Mouse (Mus musculus) liver, embryonic 14.5 days (tissue): ENCODE measurements around the gene Arid1b. TPM values are rescaled to one million over a fixed set of nuclear protein-coding genes. Genes with fewer than 3 reads are reported as not detected.

Experiments
- ATAC-seq: fragments of 200-750 bp; cut with Nextera tagmentation; 2 replicates; pipeline ENCODE4 v1.8.0; 2017; ENCODE audit warnings: moderate number of reproducible peaks, mild to moderate bottlenecking, moderate library complexity; ENCODE audit not compliant: insufficient read depth
- DNase-seq, 3 experiments: peaks; one replicate each; pipeline ENCODE4 v3.0.0-alpha.2; 2012 to 2013; ENCODE audit warnings: low read depth in 3 of 3, low spot score in 3 of 3
- H3K27ac ChIP-seq: fragments of 300-500 bp; sonication (generic); 2 replicates; pipeline ENCODE4 v1.5.1; 2014; ENCODE audit warnings: moderate library complexity, mild to moderate bottlenecking, control low read depth, inconsistent platforms
- H3K27me3 ChIP-seq: fragments of 300-500 bp; sonication (generic); 2 replicates; pipeline ENCODE4 v1.6.1; 2014; ENCODE audit warnings: mild to moderate bottlenecking, low read length, moderate library complexity; ENCODE audit not compliant: control insufficient read depth, insufficient read depth
- H3K36me3 ChIP-seq: fragments of 300-500 bp; sonication (generic); replicated peaks from 2 replicates; pipeline ENCODE4 v1.6.1; 2014; ENCODE audit warnings: low read depth; ENCODE audit not compliant: control insufficient read depth, insufficient read depth
- H3K4me1 ChIP-seq, 2 experiments: fragments of 200-500 bp in 1 of 2; fragments of 300-500 bp in 1 of 2; sonication (generic) in 1 of 2; replicated peaks; 2 replicates each; pipeline ENCODE4 v1.6.1; 2012 to 2014; ENCODE audit warnings: antibody characterized with exemption in 1 of 2, inconsistent platforms in 1 of 2, low read length in 1 of 2; ENCODE audit not compliant: control insufficient read depth in 2 of 2, insufficient read depth in 2 of 2
- H3K4me2 ChIP-seq: fragments of 300-500 bp; sonication (generic); 2 replicates; pipeline ENCODE4 v1.6.1; 2014; ENCODE audit warnings: low read depth, mild to moderate bottlenecking, control low read depth, moderate library complexity
- H3K4me3 ChIP-seq, 2 experiments: fragments of 200-500 bp in 1 of 2; fragments of 300-500 bp in 1 of 2; sonication (generic) in 1 of 2; 2 replicates each; pipeline ENCODE4 v1.5.1; 2012 to 2014; ENCODE audit warnings: low read depth in 2 of 2, low read length in 2 of 2, mild to moderate bottlenecking in 2 of 2, control low read depth in 1 of 2, inconsistent platforms in 1 of 2, moderate library complexity in 1 of 2; ENCODE audit not compliant: insufficient read depth in 1 of 2
- H3K9ac ChIP-seq: fragments of 300-500 bp; sonication (generic); replicated peaks from 2 replicates; pipeline ENCODE4 v1.6.1; 2014; ENCODE audit warnings: mild to moderate bottlenecking, control low read depth, moderate library complexity
- H3K9me3 ChIP-seq: fragments of 300-500 bp; sonication (generic); 2 replicates; pipeline ENCODE4 v1.6.1; 2016; ENCODE audit warnings: low read length, mixed read lengths; ENCODE audit not compliant: control insufficient read depth
- CTCF ChIP-seq: IDR thresholded peaks from 2 replicates; pipeline ENCODE4 v1.5.1; 2016; ENCODE audit warnings: antibody characterized with exemption, low read depth, control low read depth
- EP300 ChIP-seq: IDR thresholded peaks from 2 replicates; pipeline ENCODE4 v1.6.1; 2016; ENCODE audit warnings: antibody characterized with exemption, low read depth
- WGBS: fragments of 180-500 bp; shearing (Covaris S2); extraction: QIAGEN DNeasy Blood & Tissue Kit; methylation state at CpG from one replicate; pipeline ENCODE4 v1.1.7; 2014; ENCODE audit not compliant: insufficient replicate concordance; 5-methylcytosine and 5-hydroxymethylcytosine counted together
- polyA plus RNA-seq, 2 experiments: library from polyadenylated mRNA; depleted of rRNA in 1 of 2; stranded (reverse) in 1 of 2; unstranded in 1 of 2; fragments of >200 nt; fragmentation: Nextera tagmentation in 1 of 2; extraction: Ambion mirVana in 1 of 2; gene quantifications; 2 replicates each; pipeline versions ENCODE4 v1.2.1 to v1.2.3; 2012 to 2014

Arid1b gene
- polyA plus RNA-seq, 2 experiments: 2.6 to 3.1 TPM

DNA sequence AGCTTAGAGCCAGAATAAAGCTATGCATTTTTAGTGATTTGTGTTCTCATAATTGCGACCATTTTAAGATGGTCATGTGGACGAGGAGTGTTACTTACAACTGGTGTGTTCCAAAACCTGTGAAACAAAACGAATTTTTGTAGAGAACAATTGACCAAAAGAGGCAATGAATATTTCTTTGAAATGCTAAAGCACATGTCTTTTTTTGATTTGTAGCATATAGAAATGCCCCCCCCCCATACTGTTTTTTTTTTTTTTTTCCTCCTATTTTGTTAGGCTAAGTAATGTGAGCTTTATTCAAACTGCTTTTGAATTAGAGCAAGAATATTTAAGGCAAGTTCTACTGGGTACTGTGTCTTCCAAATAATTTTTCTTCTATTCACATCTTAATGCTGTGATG lies 3.8 kb downstream of the Arid1b start:
- no peak for TF ChIP-seq EP300
- no peak for TF ChIP-seq CTCF
- Histone ChIP-seq H3K27me3 (no peaks in the 10 kb centered on the region), H3K4me1 (peaks cover 4 to 21% of the 10 kb centered on the region in 2 experiments; a peak in 3 of 4 replicates), H3K27ac (no peak overlapping the region), H3K36me3 (no peaks in the 10 kb centered on the region), H3K9me3 (no peaks in the 10 kb centered on the region), H3K9ac (no peak overlapping the region), H3K4me2 (peak overlapping the region; percentile 35), H3K4me3 (no peak overlapping the region)
- ATAC-seq (no peak), DNase-seq (no peak)
- 45% methylated on average over 3 of the region's 3 CpGs for WGBS

DNA sequence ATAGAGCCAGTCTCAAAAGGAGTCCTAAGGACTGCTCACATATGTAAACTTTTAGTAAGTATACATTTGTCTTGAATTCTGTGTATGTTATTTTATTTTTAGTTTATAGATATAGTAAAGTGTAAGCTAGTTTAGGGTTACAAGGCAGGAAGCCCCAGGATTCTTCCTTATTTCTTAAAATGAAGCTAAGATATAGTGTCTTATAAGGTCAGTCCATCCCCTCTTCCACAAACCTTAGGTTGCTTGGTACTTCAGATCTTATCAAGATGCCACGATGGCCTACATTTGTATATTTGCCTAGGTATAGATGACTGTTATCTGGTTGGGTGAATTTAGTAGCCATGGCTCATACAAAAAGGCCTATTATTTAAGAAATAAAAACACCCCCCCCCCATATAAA lies 5.1 kb downstream of the Arid1b start:
- WGBS: 21% methylated on average over 1 of the region's 1 CpGs
- H3K4me2 ChIP-seq: no peak overlapping the region
- H3K36me3 ChIP-seq: no peaks in the 10 kb centered on the region
- H3K27ac ChIP-seq: no peak overlapping the region
- peaks cover 0 to 20% of the 10 kb centered on the region in 2 experiments; a peak in 3 of 4 replicates for H3K4me1 ChIP-seq
- H3K9me3 ChIP-seq: no peaks in the 10 kb centered on the region
- no peak for TF ChIP-seq CTCF
- no peak for TF ChIP-seq EP300
- no peak overlapping the region for H3K4me3 ChIP-seq
- H3K27me3 ChIP-seq: no peaks in the 10 kb centered on the region
- DNase-seq (no peak), ATAC-seq (no peak)
- H3K9ac ChIP-seq: no peak overlapping the region

DNA sequence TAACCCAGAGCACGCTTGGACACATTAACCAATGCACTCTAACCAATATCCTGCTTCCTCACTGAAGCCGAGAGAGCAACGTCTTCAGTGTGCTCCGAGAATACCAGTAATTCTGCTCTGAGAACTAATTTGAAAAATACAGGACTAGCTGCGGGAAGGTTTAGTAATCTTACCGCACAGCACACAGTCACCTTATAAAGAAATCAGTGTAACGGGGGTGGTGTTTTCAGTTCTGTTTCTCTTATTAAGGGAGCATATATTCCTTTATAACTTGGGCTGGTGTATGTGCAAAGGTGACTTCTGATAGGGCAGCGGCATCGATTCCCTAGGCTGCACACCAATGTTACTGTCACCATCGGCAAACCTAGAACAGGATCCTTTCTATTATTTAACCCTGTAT lies 5.9 kb downstream of the Arid1b start:
- H3K36me3 ChIP-seq: no peaks in the 10 kb centered on the region

DNA sequence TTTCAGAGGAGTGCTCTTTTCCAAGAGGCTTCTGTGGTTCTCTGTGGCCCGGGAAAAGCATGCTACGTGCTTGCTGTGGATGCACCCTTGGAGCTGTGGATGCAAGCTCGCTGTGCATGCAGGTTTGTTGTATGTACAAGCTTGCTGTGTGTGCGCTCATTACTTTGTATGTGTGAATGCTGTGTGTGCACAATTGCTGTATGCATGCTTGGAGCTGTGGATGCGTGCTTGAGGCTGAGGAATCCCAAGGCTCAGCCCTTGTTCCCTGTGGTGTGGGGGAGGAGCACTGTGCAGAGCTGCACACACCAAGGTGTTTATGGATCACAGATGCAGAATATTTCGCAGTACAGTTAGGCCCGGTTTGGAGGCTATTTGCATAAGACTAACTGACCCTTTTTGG lies 6.7 kb downstream of the Arid1b start:
- DNase-seq: no peak
- no peaks in the 10 kb centered on the region for H3K36me3 ChIP-seq
- 73% methylated on average over 7 of the region's 7 CpGs for WGBS
- H3K9ac ChIP-seq: no peak overlapping the region
- H3K4me1 ChIP-seq: peaks cover 0 to 34% of the 10 kb centered on the region in 2 experiments; a peak in 3 of 4 replicates
- no peaks in the 10 kb centered on the region for H3K9me3 ChIP-seq
- no peak for ATAC-seq
- TF ChIP-seq EP300: no peak
- no peak for TF ChIP-seq CTCF
- no peak overlapping the region for H3K4me3 ChIP-seq
- H3K27me3 ChIP-seq: no peaks in the 10 kb centered on the region
- no peak overlapping the region for H3K27ac ChIP-seq
- no peak overlapping the region for H3K4me2 ChIP-seq

More for the DNA sequence above, 5.9 kb downstream of the Arid1b start:
- no peak for DNase-seq
- H3K9ac ChIP-seq: no peak overlapping the region
- ATAC-seq: no peak
- H3K4me3 ChIP-seq: no peak overlapping the region
- WGBS: 74% methylated on average over 10 of the region's 10 CpGs
- peaks cover 0 to 27% of the 10 kb centered on the region in 2 experiments; a peak in 3 of 4 replicates for H3K4me1 ChIP-seq
- H3K27me3 ChIP-seq: no peaks in the 10 kb centered on the region
- H3K4me2 ChIP-seq: no peak overlapping the region
- no peaks in the 10 kb centered on the region for H3K9me3 ChIP-seq
- TF ChIP-seq EP300: no peak
- no peak for TF ChIP-seq CTCF
- no peak overlapping the region for H3K27ac ChIP-seq

DNA sequence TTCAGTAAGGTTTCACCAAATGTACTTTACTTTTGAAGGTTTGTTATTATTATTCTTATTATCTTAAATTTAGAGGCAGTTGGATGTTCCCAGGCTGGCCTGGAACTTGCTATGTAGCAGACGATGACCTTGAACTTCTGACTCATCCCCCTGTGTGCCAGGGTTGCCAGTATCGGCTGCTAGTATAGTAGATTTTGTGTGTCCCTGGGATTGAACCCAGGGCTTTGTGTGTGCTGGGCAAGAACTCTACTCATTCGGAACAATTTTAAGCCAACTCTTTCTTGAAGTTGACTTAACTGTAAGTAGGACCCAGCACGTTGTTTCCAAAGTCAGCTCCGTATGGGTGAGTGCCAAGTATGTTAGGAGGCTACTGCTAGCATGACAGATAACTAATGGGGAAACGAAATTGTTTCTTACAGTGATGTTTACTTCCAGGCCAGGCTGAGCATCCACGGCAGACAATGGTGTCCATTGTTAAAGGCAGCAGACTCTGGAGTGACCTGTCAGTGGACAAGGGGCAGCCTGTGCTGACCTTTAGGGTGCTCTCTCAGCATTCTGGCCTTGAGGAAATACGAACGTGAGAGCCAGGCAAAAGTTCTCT lies 7.5 kb downstream of the Arid1b start:
- Histone ChIP-seq H3K4me2 (no peak overlapping the region), H3K9me3 (no peaks in the 10 kb centered on the region), H3K9ac (no peak overlapping the region), H3K36me3 (no peaks in the 10 kb centered on the region), H3K4me1 (peaks cover 0 to 37% of the 10 kb centered on the region in 2 experiments; a peak in 3 of 4 replicates), H3K27me3 (no peaks in the 10 kb centered on the region), H3K4me3 (no peak overlapping the region), H3K27ac (no peak overlapping the region)
- DNase-seq (no peak), ATAC-seq (no peak)
- WGBS: 68% methylated on average over 9 of the region's 9 CpGs
- TF ChIP-seq CTCF: no peak
- no peak for TF ChIP-seq EP300
